Mouse (Mus musculus) monocyte, adult 5-6 weeks (primary cell): Measurements from ENCODE around the gene Ethe1. TPM values are rescaled to one million over a fixed set of nuclear protein-coding genes. Genes with fewer than 3 reads are reported as not detected.
A peak's percentile ranks its signal among the peaks of the same experiment; 100 is the strongest.

Source experiments
- ATAC-seq: fragments of 153-309, 156-312 bp; replicated peaks from 2 replicates; pipeline ENCODE4 v1.8.0; 2017; ENCODE audit warnings: mild to moderate bottlenecking; ENCODE audit not compliant: low TSS enrichment, insufficient number of reproducible peaks, severe bottlenecking, poor library complexity, low FRiP score
- total RNA-seq: library from RNA; stranded (forward); fragments of 200-1000, 200-491, 200-594 nt; gene quantifications from 3 replicates; pipeline ENCODE4 v1.2.3, GENCODE M21; 2017

Ethe1 gene
- total RNA-seq, 1 experiment from 2014 or later: 4.8 TPM

DNA sequence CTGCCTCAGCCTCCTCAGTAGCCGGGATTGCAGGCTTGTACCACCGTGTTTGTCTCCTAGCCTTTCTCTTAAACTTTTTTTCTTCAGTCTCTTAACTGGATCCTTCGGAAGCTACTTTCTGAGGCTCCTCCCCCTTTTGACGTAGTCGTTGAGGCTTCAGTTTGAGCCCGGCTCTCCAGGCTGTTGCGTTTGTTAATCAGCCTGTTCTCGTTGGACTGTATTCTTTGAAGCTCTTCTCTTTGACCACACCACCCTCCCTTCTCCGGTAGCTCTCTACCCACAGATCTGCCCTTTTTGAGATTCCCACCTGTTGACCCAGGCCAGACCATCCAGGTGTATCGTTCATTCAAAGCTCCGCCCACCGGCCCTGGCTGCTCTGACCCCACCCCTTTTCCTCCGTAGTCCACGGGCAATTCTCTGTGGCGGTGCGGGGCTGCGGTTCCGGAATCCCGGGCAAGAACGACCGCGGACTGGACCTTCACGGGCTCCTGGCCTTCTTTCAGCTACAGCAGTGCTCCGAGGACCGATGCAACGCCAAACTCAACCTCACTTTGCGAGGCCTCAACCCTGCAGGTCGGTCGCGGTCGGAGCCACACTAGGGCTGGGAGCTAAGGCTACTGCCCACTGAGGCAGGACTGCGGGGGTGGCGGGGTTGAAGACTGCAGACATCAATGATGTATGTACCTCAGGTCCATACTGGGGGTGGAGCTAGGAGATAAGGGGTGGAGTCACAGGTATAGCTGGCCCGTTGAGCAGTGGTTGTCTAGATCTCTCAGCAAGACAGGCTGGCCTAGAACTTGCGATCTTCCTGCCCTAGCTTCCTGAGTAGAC lies 50.9 kb downstream of the Ethe1 start:
- ATAC-seq: 0 out of 2 replicates have a peak, but pooled peaks have one; percentile 15

DNA sequence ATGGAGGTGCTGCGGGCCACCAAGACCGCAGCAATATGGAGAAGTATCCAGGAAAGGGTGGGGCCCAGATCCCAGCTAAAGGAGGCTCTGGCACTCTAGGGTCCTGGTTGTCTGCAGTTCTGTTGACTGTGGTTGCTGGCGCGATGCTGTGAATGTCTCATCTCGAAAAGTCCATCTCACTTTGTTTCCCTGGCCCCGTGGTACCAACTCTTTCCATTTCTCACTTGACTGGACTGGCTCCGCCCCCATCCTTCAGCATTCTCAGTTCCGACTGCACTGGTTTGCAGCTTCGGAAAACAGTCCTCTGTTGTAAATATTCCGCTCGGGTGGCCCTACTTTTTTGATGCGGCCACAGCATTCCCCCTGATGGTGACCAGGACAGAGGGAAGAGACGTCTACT lies 53.1 kb downstream of the Ethe1 start:
- no peak for ATAC-seq

DNA sequence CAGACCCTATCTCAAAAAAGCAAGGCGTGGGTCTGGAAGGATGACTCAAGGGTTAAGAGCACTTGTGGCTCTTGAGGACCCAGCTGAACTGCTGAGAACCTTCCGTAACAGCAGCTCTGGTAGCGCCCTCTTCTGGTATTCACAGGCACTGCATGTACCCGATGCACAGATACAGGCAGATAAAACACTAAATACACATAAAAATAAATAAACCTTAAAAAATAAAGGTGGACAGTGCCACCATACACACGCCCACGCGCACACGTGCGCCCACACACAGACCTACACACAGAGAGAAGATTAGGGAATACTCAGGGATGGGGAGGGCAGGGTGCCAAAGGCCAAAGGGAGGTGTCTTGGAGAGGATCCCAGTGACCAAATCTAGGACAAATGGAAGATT lies 55.1 kb downstream of the Ethe1 start:
- 0 out of 2 replicates have a peak, but pooled peaks have one; percentile 57 for ATAC-seq

DNA sequence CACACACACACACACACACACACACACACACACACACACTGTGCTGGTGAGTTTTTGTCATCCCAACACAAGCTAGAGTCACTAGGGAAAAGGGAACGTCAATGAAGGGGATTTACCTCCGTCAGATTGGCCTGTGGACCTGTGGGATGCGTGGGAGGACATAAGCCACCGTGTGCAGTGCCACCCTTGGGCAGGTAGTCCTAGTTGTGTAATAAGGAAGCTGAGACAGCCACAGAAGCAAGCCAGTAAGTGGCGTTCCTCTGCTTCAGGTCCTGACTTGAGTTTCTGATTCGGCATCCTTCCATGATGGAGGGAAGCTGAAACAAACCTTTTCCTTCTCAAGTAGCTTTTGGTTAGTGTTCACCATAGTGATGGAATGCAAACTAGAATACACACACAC lies 57.1 kb downstream of the Ethe1 start:
- ATAC-seq: no peak

DNA sequence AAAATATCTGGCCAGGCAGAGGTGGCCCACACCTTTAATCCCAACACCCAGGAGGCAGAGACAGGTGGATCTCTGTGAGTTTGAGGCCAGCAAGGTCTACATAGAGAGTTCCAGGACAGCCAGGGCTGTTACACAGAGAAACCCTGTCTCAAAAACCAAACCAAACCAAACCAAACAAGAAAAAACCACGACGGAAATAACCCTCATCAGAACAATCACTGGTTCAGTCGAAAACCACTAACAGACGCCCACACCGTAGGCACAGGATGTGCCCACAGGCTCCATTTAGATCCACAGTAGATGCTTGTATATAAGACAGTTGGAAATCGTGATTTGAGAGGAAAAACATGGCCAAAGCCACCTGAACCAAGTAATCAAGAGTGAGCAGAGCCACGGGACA lies 57.7 kb downstream of the Ethe1 start:
- ATAC-seq: no peak

DNA sequence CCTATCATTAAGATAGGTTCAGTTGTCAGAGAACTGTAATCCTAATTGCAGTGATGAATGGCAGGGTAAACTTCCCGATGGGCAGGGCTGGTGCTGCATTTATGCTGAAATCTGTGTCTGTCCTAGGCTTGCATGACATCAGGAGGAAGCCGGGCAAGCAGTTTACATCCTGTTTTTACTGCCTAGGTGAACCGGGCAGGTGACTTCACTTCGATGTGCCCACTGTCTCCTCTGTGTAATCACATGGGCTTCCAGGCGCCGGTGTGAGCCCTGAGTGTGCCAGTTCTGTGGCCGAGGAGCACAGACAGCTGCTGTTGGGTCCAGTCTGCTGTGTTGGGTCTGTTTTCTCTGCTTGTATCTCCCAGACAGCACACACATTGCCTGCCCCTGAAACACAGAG lies 59.1 kb downstream of the Ethe1 start:
- no peak for ATAC-seq

DNA sequence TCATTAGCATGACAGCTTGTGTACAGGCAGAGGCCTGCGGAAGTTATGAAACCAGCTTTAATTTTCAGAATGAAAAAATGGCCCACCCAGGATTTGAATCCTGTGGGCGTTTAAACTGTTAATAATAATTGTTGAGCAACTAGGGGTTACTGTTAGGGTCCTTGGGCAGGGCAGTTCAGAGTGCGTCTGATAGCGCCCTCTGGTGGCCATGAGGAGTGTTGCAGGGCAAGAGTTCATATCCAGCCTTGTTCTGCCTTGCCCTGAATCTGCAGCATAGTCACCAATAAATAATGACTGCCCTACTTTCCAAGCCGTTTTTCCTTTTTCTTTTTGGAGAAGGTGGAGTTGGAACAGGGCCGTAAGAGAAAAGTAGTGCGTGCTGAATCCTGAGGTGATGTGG lies 66.3 kb downstream of the Ethe1 start:
- peak; percentile 71 for ATAC-seq

Other genes starting within 250 kb of the Ethe1 start
- gene Lypd5, start 238.3 kb upstream of the Ethe1 start, total RNA-seq: not detected in 3 replicates
- gene Kcnn4, start 217.3 kb upstream of the Ethe1 start, total RNA-seq: 10.3 to 11.8 TPM (median 11.5 TPM) in 3 replicates
- gene Smg9, start 187.9 kb upstream of the Ethe1 start, total RNA-seq: 20.1 to 30.8 TPM (median 22.6 TPM) in 3 replicates
- 1.7 TPM in 1 of 3 replicates, not detected in the others for gene Irgc1, start 135.2 kb upstream of the Ethe1 start, total RNA-seq
- 286 to 300 TPM (median 297 TPM) in 3 replicates for gene Plaur, start 125.1 kb upstream of the Ethe1 start, total RNA-seq
- gene Cadm4, start 105.5 kb upstream of the Ethe1 start, total RNA-seq: not detected in 3 replicates
- 0.95 TPM in 1 of 3 replicates, not detected in the others for gene Zfp428, start 80.5 kb upstream of the Ethe1 start, total RNA-seq
- gene AC161166.1, start 75.1 kb upstream of the Ethe1 start, total RNA-seq: 1.1 TPM in 1 of 3 replicates, not detected in the others
- gene Irgq, start 56.9 kb upstream of the Ethe1 start, total RNA-seq: 2.5 to 6.9 TPM (median 2.9 TPM) in 3 replicates
- gene Pinlyp, start 41.4 kb upstream of the Ethe1 start, total RNA-seq: not detected in 3 replicates
- 18.0 to 42.4 TPM (median 29.6 TPM) in 3 replicates for gene Xrcc1, start 41.3 kb upstream of the Ethe1 start, total RNA-seq
- gene Zfp575, start 98 bp downstream of the Ethe1 start, total RNA-seq: not detected in 3 replicates
- 7.5 to 10.6 TPM (median 9.6 TPM) in 3 replicates for gene Phldb3, start 23.2 kb downstream of the Ethe1 start, total RNA-seq
- gene Lypd3, start 49.0 kb downstream of the Ethe1 start, total RNA-seq: not detected in 3 replicates
- not detected in 3 replicates for gene Tex101, start 89.1 kb downstream of the Ethe1 start, total RNA-seq
- not detected in 3 replicates for gene BC049730, start 121.7 kb downstream of the Ethe1 start, total RNA-seq
- gene Gm4763, start 139.4 kb downstream of the Ethe1 start, total RNA-seq: not detected in 3 replicates
- 1.9 to 6.7 TPM (median 5.2 TPM) in 3 replicates for gene Cd177, start 172.8 kb downstream of the Ethe1 start, total RNA-seq
- gene Ceacam10, start 189.7 kb downstream of the Ethe1 start, total RNA-seq: not detected in 3 replicates